Mouse (Mus musculus) T-cell, adult 2 months (primary cell): ENCODE measurements around the gene Emc4.

Source experiments
- DNase-seq: peaks from one replicate; pipeline ENCODE4 v3.0.0; 2022; ENCODE audit warnings: low spot score

The Emc4 gene

GRCm38 (mm10) chr2:112337211-112337610 lies 30.6 kb downstream of the Emc4 start:
- no peak for DNase-seq

GRCm38 (mm10) chr2:112332051-112332898 lies 35.6 kb downstream of the Emc4 start:
- DNase-seq = no peak

DNA sequence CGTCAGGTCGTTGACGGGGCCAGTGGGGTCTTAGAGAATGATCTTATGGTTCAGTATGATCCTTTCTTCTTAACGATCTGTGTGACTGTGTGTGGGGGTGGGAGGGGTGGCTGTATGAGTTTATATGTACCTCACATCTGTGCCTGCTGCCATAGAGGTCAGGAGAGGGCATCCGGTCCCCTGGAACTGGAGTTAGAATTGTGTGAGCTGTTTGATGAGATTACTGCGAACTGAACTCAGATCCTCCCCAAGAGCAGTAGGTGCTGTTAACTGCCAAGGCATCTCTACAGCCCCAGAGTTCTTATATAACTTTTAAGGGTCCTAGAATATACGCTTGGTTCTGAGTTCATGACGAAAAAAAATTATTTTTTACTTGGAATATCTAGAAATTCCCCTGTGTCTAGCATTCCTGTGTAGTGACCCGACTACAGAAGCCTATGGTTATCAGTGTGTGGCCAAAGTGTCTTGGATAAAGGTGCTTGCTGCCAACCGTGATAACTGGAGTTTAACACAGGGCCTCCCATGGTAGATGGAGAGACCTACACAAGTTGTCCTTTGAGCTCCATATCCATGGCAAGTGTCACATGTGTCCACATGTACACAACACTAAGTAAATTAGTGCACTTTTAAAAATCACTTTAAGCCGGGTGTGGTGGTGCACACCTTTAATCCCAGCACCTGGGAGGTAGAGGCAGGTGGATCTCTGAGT lies 39.6 kb downstream of the Emc4 start:
- DNase-seq = no peak

DNA sequence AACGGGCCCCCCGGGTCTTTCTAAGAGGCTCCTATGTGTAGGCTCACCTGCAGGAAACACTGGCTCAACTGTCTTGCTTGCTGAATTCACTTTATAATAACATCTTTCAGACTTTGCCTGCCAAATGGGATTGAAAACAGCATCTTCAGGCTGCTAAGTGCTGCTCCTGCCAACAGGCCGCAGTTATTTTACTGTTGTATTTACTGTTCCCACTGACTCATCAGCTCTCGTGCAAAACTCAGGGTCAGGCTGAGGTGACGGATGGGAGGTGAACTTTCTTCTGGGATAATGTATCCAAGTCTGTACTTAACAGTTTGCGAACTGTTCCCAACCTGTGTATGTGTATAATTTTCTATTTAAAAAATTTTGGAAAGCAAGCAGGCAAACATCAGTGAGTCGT lies 48.9 kb downstream of the Emc4 start:
- DNase-seq = no peak

GRCm38 (mm10) chr2:112318227-112318626 lies 49.6 kb downstream of the Emc4 start:
- no peak for DNase-seq

- no peak for DNase-seq
Measured at GRCm38 (mm10) chr2:112315638-112316037, 52.2 kb downstream of the Emc4 start.
